Mouse (Mus musculus): ENCODE data around the gene Gm4981. TPM values are rescaled to one million over a fixed set of nuclear protein-coding genes. Genes with fewer than 3 reads are reported as not detected.

The Gm4981 gene
- polyA plus RNA-seq, 1 experiment from 2014 or later: not detected

Other genes starting within 250 kb of the Gm4981 start
- gene AW822073, start 11.8 kb downstream of the Gm4981 start, polyA plus RNA-seq (2015; fragmentation: Nextera tagmentation; extraction: Ambion mirVana): not detected in 2 replicates
- gene Duxf3, start 4.0 kb downstream of the Gm4981 start, polyA plus RNA-seq (2015; fragmentation: Nextera tagmentation; extraction: Ambion mirVana): not detected in 2 replicates
- gene Gcc2, start 18.8 kb upstream of the Gm4981 start, polyA plus RNA-seq (2015; fragmentation: Nextera tagmentation; extraction: Ambion mirVana): 27.2 and 35.2 TPM in 2 replicates
- gene Lims1, start 86.8 kb upstream of the Gm4981 start, polyA plus RNA-seq (2015; fragmentation: Nextera tagmentation; extraction: Ambion mirVana): 107 and 118 TPM in 2 replicates
- 20.4 and 27.8 TPM in 2 replicates for gene Ranbp2, start 210.2 kb upstream of the Gm4981 start, polyA plus RNA-seq (2015; fragmentation: Nextera tagmentation; extraction: Ambion mirVana)